Mouse (Mus musculus) liver, adult 2 months (tissue): ENCODE measurements around the gene Eva1c. TPM values are rescaled to one million over a fixed set of nuclear protein-coding genes. Genes with fewer than 3 reads are reported as not detected.

Experiments used
- DNase-seq: peaks from one replicate; pipeline ENCODE4 v3.0.0-alpha.2; 2011; ENCODE audit warnings: low read depth, low spot score; ENCODE audit errors: extremely low read depth
- H3K27ac ChIP-seq: fragments of 200-500 bp; replicated peaks from 2 replicates; pipeline ENCODE4 v1.5.1; 2012; ENCODE audit warnings: low read depth, mild to moderate bottlenecking, control low read depth, inconsistent platforms, low read length; ENCODE audit not compliant: insufficient read depth
- H3K27me3 ChIP-seq: fragments of 200-500 bp; 2 replicates; pipeline ENCODE4 v1.6.1; 2012; ENCODE audit warnings: mild to moderate bottlenecking, moderate library complexity, low read length, inconsistent platforms; ENCODE audit not compliant: control insufficient read depth, insufficient read depth
- H3K36me3 ChIP-seq: fragments of 200-500 bp; 2 replicates; pipeline ENCODE4 v1.6.1; 2012; ENCODE audit warnings: low read length, inconsistent platforms; ENCODE audit not compliant: control insufficient read depth, insufficient read depth
- H3K4me1 ChIP-seq: fragments of 200-500 bp; 2 replicates; pipeline ENCODE4 v1.6.1; 2011; ENCODE audit warnings: low read length; ENCODE audit not compliant: control insufficient read depth, insufficient read depth
- H3K4me3 ChIP-seq: fragments of 200-500 bp; 2 replicates; pipeline ENCODE4 v1.5.1; 2011; ENCODE audit warnings: low read depth, mild to moderate bottlenecking, control low read depth, low read length, moderate library complexity; ENCODE audit not compliant: insufficient read depth
- H3K79me2 ChIP-seq: fragments of 200-500 bp; 2 replicates; pipeline ENCODE4 v1.6.1; 2012; ENCODE audit warnings: inconsistent platforms, mild to moderate bottlenecking, low read length, moderate library complexity; ENCODE audit not compliant: control insufficient read depth, insufficient read depth
- H3K9ac ChIP-seq: fragments of 200-500 bp; 2 replicates; pipeline ENCODE4 v1.6.1; 2012; ENCODE audit warnings: low read depth, mild to moderate bottlenecking, control low read depth, inconsistent platforms, low read length
- CTCF ChIP-seq: fragments of 200-500 bp; IDR thresholded peaks from 2 replicates; pipeline ENCODE4 v1.5.1; 2011; ENCODE audit warnings: low read depth, low read length, control low read depth
- POLR2A ChIP-seq: fragments of 200-500 bp; IDR thresholded peaks from 2 replicates; pipeline ENCODE4 v1.6.1; 2011; ENCODE audit warnings: low read length, control low read depth; ENCODE audit not compliant: insufficient read depth; ENCODE audit errors: extremely low read depth
- WGBS: fragments of 180-500 bp; shearing (Covaris S2); methylation state at CpG from one replicate; pipeline ENCODE4 v1.1.7; 2018; 5-methylcytosine and 5-hydroxymethylcytosine counted together
- polyA plus RNA-seq: library from polyadenylated mRNA; depleted of rRNA; stranded (reverse); fragments of >200 nt; gene quantifications from 2 replicates; pipeline ENCODE4 v1.2.3, GENCODE M21; 2012
- total RNA-seq: library from RNA; depleted of rRNA; stranded (reverse); fragments of >200 nt; gene quantifications from 2 replicates; pipeline ENCODE4 v1.2.3, GENCODE M21; 2014

Gene Eva1c
- total and polyA plus RNA-seq, 2 experiments = 0.37 to 0.38 TPM

DNA sequence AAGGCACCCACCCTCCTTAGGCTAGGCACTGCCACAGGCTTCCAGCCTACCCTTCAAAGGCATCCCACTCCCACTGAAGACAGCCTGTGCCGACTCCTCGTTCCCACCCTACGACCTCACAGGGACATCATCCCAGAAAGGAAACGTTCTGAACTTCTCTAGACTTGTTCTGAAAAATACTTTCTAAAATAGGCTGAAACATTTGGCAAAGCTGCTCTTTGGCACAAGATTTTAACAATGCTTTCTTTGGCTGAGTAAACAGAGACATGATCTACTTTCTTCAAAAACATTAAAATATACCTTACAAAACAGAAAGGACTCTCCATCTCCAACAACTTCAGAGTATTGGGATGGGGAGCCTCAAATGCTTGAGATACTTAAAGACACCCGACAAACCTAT lies 25.3 kb upstream of the Eva1c start:
- no peak overlapping the region for H3K9ac ChIP-seq
- peaks cover 28% of the 10 kb centered on the region for H3K36me3 ChIP-seq
- WGBS = 95% methylated on average over 5 of the region's 5 CpGs
- no peak overlapping the region for H3K27ac ChIP-seq
- no peak for DNase-seq
- no peaks in the 10 kb centered on the region for H3K27me3 ChIP-seq
- no peaks in the 10 kb centered on the region for H3K4me1 ChIP-seq
- H3K79me2 ChIP-seq = no peaks in the 10 kb centered on the region
- no peak overlapping the region for H3K4me3 ChIP-seq
- TF ChIP-seq POLR2A (no peak), CTCF (no peak)

GRCm38 (mm10) chr16:90801928-90802327 lies 24.6 kb upstream of the Eva1c start:
- no peaks in the 10 kb centered on the region for H3K27me3 ChIP-seq
- peaks cover 24% of the 10 kb centered on the region for H3K36me3 ChIP-seq
- H3K4me1 ChIP-seq = no peaks in the 10 kb centered on the region
- H3K4me3 ChIP-seq = no peak overlapping the region
- 95% methylated on average over 3 of the region's 3 CpGs for WGBS
- no peak overlapping the region for H3K27ac ChIP-seq
- peak; percentile 21 for DNase-seq
- TF ChIP-seq CTCF (peak; percentile 52), POLR2A (no peak)
- H3K9ac ChIP-seq = no peak overlapping the region
- H3K79me2 ChIP-seq = no peaks in the 10 kb centered on the region

- Histone ChIP-seq H3K27ac (no peak overlapping the region), H3K9ac (no peak overlapping the region), H3K4me3 (no peak overlapping the region), H3K27me3 (no peaks in the 10 kb centered on the region), H3K79me2 (no peaks in the 10 kb centered on the region), H3K36me3 (peaks cover 13% of the 10 kb centered on the region), H3K4me1 (no peaks in the 10 kb centered on the region)
- no peak for TF ChIP-seq CTCF
- TF ChIP-seq POLR2A = no peak
- DNase-seq = peak; percentile 71
- 50% methylated on average over 5 of the region's 5 CpGs for WGBS
Measured at GRCm38 (mm10) chr16:90804466-90804865, 22.1 kb upstream of the Eva1c start.

DNA sequence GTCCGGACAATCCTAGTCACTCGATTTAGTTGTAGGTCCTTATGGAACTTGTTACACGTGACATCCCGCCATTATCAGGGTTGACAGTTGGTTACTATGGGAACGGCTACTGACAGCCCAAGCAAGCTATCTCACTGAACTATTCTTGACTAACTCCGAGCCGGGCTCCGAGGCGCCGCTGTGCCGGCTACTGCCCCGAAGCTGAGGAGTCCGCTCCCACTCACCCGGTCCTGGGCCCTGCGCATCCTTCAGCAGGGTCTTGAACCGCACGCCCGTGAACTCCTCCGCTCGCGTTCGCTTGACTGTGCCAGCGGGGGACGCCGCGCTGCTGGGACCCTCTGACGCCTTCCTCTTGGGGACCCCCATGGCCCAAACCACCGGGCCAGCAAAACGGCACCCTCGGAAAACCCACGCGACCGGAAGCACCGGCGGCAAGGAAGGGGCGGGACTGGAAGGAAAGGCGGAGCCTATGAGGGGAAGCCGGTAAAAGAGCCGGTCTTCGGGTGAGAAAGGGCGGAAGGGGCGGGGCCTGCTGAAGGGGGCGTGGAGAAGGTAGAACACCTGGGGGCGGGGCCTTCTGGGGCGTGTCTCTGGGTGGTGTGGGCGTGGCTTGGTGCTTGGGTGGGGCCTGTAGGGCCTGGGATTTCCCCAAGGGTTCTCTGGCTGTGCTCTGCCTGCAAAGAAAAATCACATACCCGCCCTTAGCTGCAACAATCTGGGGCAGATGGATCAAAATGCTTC lies 16.4 kb upstream of the Eva1c start, which contains the start of gene Urb1:
Gene Urb1 (minus strand): TSS at position 439 of the 741 bp plus-strand sequence.
- H3K4me3 ChIP-seq = peak within 1 kb of the TSS; percentile 93
- H3K79me2 ChIP-seq = no peaks in the 10 kb centered on the region
- peak within 1 kb of the TSS; percentile 73 for H3K9ac ChIP-seq
- H3K4me1 ChIP-seq = peaks cover 1% of the 10 kb centered on the region; the same call in 1 of the 2 replicates
- H3K27me3 ChIP-seq = no peaks in the 10 kb centered on the region
- no peak within 1 kb of the TSS for H3K27ac ChIP-seq
- TF ChIP-seq CTCF (no peak), POLR2A (no peak)
- no peaks in the 10 kb centered on the region for H3K36me3 ChIP-seq
- peak; percentile 80 for DNase-seq
- under 1% methylated on average over 46 of the region's 47 CpGs for WGBS

- DNase-seq = no peak
- Histone ChIP-seq H3K27me3 (no peaks in the 10 kb centered on the region), H3K36me3 (no peaks in the 10 kb centered on the region), H3K79me2 (no peaks in the 10 kb centered on the region), H3K4me3 (peak overlapping the region; percentile 6; the same call in 1 of the 2 replicates), H3K4me1 (peaks cover 1% of the 10 kb centered on the region; the same call in 1 of the 2 replicates), H3K27ac (no peak overlapping the region), H3K9ac (no peak overlapping the region)
- TF ChIP-seq CTCF (no peak), POLR2A (no peak)
- 58% methylated on average over 11 of the region's 11 CpGs for WGBS
Measured at GRCm38 (mm10) chr16:90810716-90811256, 15.7 kb upstream of the Eva1c start.

- Histone ChIP-seq H3K27me3 (no peaks in the 10 kb centered on the region), H3K79me2 (no peaks in the 10 kb centered on the region), H3K36me3 (no peaks in the 10 kb centered on the region), H3K9ac (no peak overlapping the region), H3K27ac (no peak overlapping the region), H3K4me3 (no peak overlapping the region), H3K4me1 (peaks cover 1% of the 10 kb centered on the region; the same call in 1 of the 2 replicates)
- 39% methylated on average over 5 of the region's 5 CpGs for WGBS
- TF ChIP-seq CTCF (no peak), POLR2A (no peak)
- DNase-seq = no peak
Measured at GRCm38 (mm10) chr16:90812086-90812485, 14.4 kb upstream of the Eva1c start.
